Mouse (Mus musculus) liver, embryonic 14.5 days (tissue): ENCODE results near the gene Adgrl3.

Experiments used
- CTCF ChIP-seq: IDR thresholded peaks from 2 replicates; pipeline ENCODE4 v1.5.1; 2016; ENCODE audit warnings: antibody characterized with exemption, low read depth, control low read depth
- EP300 ChIP-seq: IDR thresholded peaks from 2 replicates; pipeline ENCODE4 v1.6.1; 2016; ENCODE audit warnings: antibody characterized with exemption, low read depth

DNA sequence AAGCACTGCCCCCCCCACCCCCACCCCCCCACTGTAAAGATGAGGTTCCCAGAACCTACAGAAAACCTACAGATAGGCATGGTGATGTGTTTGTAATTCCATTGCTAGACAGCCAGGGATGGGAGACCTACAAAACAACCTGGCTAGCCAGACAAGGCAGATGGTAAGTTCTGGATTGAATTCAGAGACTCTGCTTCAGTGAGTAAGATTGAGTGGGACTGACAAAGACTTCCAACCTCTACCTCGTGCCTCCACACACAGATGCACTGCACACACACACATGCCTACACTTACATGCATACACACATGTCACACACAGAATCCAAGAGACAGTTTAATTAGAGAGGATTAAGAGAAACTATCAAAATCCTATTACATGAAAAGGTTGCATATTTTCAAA, 544.4 kb downstream of the Adgrl3 start:
- TF ChIP-seq CTCF (no peak), EP300 (no peak)
